Mouse (Mus musculus): ENCODE data around the gene Taar2. TPM values are rescaled to one million over a fixed set of nuclear protein-coding genes. Genes with fewer than 3 reads are reported as not detected.

Gene Taar2
- polyA plus RNA-seq (2012; rRNA removed; ENCODE audit: low replicate concordance), result not detected in 2 replicates

DNA sequence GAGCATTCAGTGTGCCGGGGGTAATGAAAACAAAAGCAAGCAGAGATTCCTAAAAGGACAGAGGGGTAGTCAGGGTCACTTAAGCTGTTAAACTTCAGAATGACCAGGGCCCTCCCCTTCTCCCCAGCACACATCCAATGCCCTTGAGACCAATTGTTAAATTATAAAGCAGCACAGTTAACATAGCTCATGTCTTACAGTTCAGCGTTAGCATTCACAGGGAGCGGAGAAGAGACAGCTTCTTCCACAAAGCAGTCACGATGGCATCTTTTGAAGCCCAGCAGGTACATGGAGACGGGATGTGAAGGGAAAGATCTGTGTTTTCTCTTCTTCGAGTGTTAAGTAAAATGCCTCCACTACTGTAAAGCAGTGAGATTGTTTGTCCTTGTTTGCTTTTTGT is at the start of gene Taar2:
TSS of gene Taar2 (plus strand) at position 261 of the 400 bp plus-strand sequence.

DNA sequence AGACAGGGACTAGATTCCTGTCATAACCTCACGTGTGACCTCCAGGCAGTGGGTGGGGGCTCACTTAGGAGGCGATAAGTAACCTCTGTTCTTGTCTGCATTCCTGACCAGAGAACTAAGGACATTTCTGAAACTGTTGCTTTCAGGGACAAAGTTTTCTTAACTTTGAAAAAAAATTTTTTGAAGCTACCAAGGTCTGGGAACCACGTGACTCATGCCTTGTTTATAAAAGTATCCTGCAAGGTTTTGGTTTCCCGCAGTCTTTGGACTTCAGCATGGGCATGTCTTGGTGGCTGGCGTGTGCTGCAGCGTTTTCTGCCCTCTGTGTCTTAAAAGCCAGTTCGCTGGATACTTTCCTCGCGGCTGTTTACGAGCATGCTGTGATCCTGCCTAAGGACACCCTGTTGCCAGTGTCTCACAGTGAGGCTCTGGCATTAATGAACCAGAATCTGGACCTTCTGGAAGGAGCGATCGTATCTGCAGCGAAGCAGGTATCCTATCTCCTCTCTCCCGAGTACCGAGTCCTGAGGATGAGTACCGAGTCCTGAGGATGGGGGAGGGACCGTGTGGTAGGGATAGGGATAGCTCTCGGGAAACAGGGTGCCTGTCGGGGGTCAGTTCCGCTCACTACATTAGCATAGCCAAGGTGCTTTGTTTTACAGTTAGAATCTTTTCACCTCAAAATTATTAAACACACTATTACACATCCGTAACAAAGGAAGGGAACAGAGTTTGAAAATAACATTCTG is 43.6 kb upstream of the Taar2 start, which contains the start of gene Vnn1:
TSS of gene Vnn1 (plus strand) at position 88 of the 749 bp plus-strand sequence.

DNA sequence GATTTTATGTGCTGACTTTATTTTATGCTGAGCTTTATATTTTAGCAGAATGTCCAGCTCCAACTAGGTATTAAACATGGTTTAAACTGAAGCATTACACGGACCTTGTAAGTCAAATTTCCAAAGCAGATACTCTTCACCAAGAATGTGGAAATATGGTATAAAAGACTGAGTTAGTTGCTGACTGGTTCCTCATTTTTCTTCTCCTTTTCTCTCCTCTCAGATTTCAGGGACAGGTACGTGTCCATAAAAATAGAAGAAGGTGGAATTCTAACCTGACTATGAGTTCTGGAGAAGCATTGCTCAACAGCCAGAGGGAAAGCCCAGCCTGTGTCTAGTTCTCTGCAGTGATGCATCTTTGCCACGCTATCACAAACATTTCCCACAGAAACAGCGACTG is 18.3 kb upstream of the Taar2 start, which contains the start of gene Taar1:
TSS of gene Taar1 (plus strand) at position 301 of the 400 bp plus-strand sequence.

DNA sequence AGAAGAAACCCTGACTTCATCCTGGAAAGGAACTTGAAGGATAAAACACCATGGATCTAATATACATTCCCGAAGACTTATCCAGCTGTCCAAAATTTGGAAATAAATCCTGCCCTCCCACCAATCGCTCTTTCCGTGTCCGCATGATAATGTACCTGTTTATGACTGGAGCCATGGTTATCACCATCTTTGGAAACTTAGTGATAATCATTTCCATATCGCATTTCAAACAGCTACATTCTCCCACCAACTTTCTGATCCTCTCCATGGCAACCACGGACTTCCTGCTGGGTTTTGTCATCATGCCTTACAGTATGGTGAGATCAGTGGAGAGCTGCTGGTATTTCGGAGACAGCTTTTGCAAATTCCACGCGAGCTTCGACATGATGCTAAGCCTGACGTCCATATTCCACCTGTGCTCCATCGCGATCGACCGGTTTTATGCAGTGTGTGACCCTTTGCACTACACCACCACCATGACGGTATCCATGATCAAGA is 11.2 kb downstream of the Taar2 start, which contains the start of gene Taar3:
TSS of gene Taar3 (plus strand) at position 51 of the 498 bp plus-strand sequence.

DNA sequence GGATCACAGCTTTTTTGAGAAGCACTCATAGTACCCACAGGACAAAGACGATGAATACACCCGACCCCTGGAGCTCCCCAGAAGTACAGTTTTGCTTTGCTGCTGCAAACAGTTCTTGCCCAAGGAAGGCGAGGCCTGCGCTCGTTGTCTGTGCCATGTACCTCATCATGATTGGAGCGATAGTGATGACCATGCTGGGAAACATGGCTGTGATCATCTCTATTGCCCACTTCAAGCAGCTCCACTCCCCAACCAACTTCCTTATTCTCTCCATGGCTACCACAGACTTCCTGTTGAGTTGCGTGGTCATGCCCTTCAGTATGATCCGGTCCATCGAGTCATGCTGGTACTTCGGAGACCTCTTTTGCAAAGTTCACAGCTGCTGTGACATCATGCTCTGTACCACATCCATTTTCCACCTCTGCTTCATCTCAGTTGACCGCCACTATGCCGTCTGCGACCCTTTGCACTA is 22.1 kb downstream of the Taar2 start, which contains the start of gene Taar4:
TSS of gene Taar4 (plus strand) at position 51 of the 472 bp plus-strand sequence.

DNA sequence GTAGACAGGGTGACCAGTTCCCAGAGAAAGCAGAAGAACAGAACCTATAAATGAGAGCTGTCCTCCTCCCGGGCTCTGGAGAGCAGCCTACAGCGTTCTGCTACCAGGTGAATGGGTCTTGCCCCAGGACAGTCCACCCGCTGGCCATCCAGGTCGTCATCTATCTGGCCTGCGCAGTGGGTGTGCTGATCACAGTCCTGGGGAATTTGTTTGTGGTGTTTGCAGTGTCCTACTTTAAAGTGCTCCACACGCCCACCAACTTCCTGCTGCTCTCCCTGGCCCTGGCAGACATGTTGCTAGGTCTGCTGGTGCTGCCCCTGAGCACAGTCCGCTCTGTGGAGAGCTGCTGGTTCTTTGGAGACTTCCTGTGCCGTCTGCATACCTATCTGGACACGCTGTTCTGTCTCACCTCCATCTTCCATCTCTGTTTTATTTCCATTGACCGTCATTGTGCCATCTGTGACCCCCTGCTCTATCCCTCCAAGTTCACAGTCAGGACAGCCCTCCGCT is 32.3 kb downstream of the Taar2 start, which contains the start of gene Taar5:
TSS of gene Taar5 (plus strand) at position 51 of the 510 bp plus-strand sequence.

DNA sequence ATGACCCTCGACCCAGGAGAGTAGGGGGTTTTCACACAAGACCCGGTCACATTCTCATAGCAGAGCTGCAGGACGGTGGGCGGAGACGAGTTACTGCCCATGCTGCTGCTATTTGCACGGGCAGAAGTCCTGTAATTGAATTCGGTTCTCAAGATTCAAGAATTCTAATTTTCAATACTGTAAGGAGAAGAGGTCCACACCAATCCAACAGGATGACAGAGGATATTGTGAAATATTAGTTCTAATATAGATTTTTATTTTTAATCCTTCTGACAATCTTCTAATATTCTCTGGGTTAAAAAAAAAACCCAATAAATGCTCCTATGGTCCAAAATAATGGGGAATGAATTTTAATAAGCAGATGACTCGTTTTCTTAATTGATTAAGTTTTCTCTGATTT is 47.2 kb downstream of the Taar2 start, which contains the start of gene Taar6:
TSS of gene Taar6 (minus strand) at position 101 of the 400 bp plus-strand sequence.

Other genes with a start within 250 kb of the Taar2 start
- 1,066 and 1,138 TPM in 2 replicates for gene Rps12, start 151.3 kb upstream of the Taar2 start, polyA plus RNA-seq (2012; rRNA removed; ENCODE audit: low replicate concordance)
- 15.1 and 22.6 TPM in 2 replicates for gene Slc18b1, start 141.6 kb upstream of the Taar2 start, polyA plus RNA-seq (2012; rRNA removed; ENCODE audit: low replicate concordance)
- 5.4 and 10.9 TPM in 2 replicates for gene Vnn3, start 87.1 kb upstream of the Taar2 start, polyA plus RNA-seq (2012; rRNA removed; ENCODE audit: low replicate concordance)
- 1.6 and 3.9 TPM in 2 replicates for gene Vnn1, start 43.9 kb upstream of the Taar2 start, polyA plus RNA-seq (2012; rRNA removed; ENCODE audit: low replicate concordance)
- not detected in 2 replicates for gene Taar1, start 18.2 kb upstream of the Taar2 start, polyA plus RNA-seq (2012; rRNA removed; ENCODE audit: low replicate concordance)
- gene Taar3, start 11.0 kb downstream of the Taar2 start, polyA plus RNA-seq (2012; rRNA removed; ENCODE audit: low replicate concordance), result not detected in 2 replicates
- gene Taar4, start 21.9 kb downstream of the Taar2 start, polyA plus RNA-seq (2012; rRNA removed; ENCODE audit: low replicate concordance), result not detected in 2 replicates
- gene Taar5, start 32.1 kb downstream of the Taar2 start, polyA plus RNA-seq (2012; rRNA removed; ENCODE audit: low replicate concordance), result not detected in 2 replicates
- not detected in 2 replicates for gene Taar6, start 47.1 kb downstream of the Taar2 start, polyA plus RNA-seq (2012; rRNA removed; ENCODE audit: low replicate concordance)
- not detected in 2 replicates for gene Taar7a, start 54.9 kb downstream of the Taar2 start, polyA plus RNA-seq (2012; rRNA removed; ENCODE audit: low replicate concordance)
- gene Taar7b, start 61.4 kb downstream of the Taar2 start, polyA plus RNA-seq (2012; rRNA removed; ENCODE audit: low replicate concordance), result not detected in 2 replicates
- gene Taar7d, start 88.7 kb downstream of the Taar2 start, polyA plus RNA-seq (2012; rRNA removed; ENCODE audit: low replicate concordance), result not detected in 2 replicates
- gene Taar7e, start 99.0 kb downstream of the Taar2 start, polyA plus RNA-seq (2012; rRNA removed; ENCODE audit: low replicate concordance), result not detected in 2 replicates
- gene Taar7f, start 110.9 kb downstream of the Taar2 start, polyA plus RNA-seq (2012; rRNA removed; ENCODE audit: low replicate concordance), result not detected in 2 replicates
- not detected in 2 replicates for gene Taar8a, start 137.9 kb downstream of the Taar2 start, polyA plus RNA-seq (2012; rRNA removed; ENCODE audit: low replicate concordance)
- gene Taar8b, start 153.7 kb downstream of the Taar2 start, polyA plus RNA-seq (2012; rRNA removed; ENCODE audit: low replicate concordance), result not detected in 2 replicates
- not detected in 2 replicates for gene Taar8c, start 163.3 kb downstream of the Taar2 start, polyA plus RNA-seq (2012; rRNA removed; ENCODE audit: low replicate concordance)
- not detected in 2 replicates for gene Taar9, start 171.0 kb downstream of the Taar2 start, polyA plus RNA-seq (2012; rRNA removed; ENCODE audit: low replicate concordance)
- gene Stx7, start 210.7 kb downstream of the Taar2 start, polyA plus RNA-seq (2012; rRNA removed; ENCODE audit: low replicate concordance), result 28.8 and 34.8 TPM in 2 replicates